Mouse (Mus musculus) embryo, embryonic 10.5 days (tissue): Measurements from ENCODE around the gene Zfp52.

ENCODE experiments used
- DNase-seq: peaks from one replicate; pipeline ENCODE4 v3.0.0-alpha.2; 2015; ENCODE audit warnings: low spot score

The Zfp52 gene

GRCm38 (mm10) chr17:21566220-21566619 lies 30.9 kb downstream of the Zfp52 start:
- DNase-seq = peak; percentile 75

- DNase-seq = peak; percentile 90
Observed at GRCm38 (mm10) chr17:21566728-21567349, 31.5 kb downstream of the Zfp52 start, which contains the start of gene Zfp948. Zfp948 (plus strand) TSS chr17:21567008.

GRCm38 (mm10) chr17:21567696-21568095 lies 32.4 kb downstream of the Zfp52 start:
- peak; percentile 72 for DNase-seq

DNA sequence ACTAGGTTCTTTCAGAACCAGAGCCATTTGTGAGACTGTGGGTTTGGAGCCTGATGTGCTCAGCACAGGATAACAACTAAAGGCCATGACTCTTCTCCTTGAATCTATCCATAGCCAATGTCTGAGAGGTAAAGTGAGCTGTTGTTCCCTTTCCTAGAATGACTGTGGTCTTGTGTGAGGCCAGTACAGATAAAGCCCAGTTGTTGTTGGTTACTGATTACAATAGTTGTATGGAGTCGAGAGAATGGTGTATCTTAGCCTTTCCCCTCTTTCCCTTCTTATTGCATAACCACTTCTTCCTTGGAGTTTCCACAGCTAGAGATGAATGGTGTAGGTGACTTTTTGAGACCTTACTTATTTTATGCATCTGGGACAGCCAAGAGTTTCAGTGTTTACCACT lies 43.7 kb downstream of the Zfp52 start:
- no peak for DNase-seq

- DNase-seq = peak; percentile 84
Observed at GRCm38 (mm10) chr17:21579493-21580175, 44.3 kb downstream of the Zfp52 start.

GRCm38 (mm10) chr17:21585521-21585920 lies 50.2 kb downstream of the Zfp52 start:
- DNase-seq = no peak
